Mouse (Mus musculus): ENCODE results near the gene Wdpcp. TPM values are rescaled to one million over a fixed set of nuclear protein-coding genes. Genes with fewer than 3 reads are reported as not detected.
A peak's percentile ranks its signal among the peaks of the same experiment; 100 is the strongest.

Gene Wdpcp
- polyA plus RNA-seq, 1 experiment from 2014 or later: 9.0 TPM

- Histone ChIP-seq H3K27me3 (replicated peaks; ENCODE audit: control insufficient read depth, insufficient read depth, low read length) (no peaks in the 10 kb centered on the region), H3K4me3 (ENCODE audit: low read depth, low read length) (no peak overlapping the region), H3K4me2 (ENCODE audit: low read depth, low read length) (no peak overlapping the region), H3K36me3 (ENCODE audit: control insufficient read depth, insufficient read depth, low read length) (peaks cover 58% of the 10 kb centered on the region), H3K9ac (ENCODE audit: low read depth, low read length) (no peak overlapping the region), H3K27ac (replicated peaks; ENCODE audit: low read depth, low read length) (no peak overlapping the region), H3K4me1 (ENCODE audit: control insufficient read depth, insufficient read depth, low read length) (peaks cover under 1% of the 10 kb centered on the region; the same call in 1 of the 2 replicates), H3K9me3 (ENCODE audit: control insufficient read depth, low read length) (no peaks in the 10 kb centered on the region)
- DNase-seq (ENCODE audit: low spot score) (no peak), ATAC-seq (ENCODE audit: low read depth) (no peak)
- 93% methylated on average over 9 of the region's 9 CpGs for WGBS
These were observed 7.2 kb upstream of the Wdpcp start for GRCm38 (mm10) chr11:21564681-21565405.

- Histone ChIP-seq H3K4me1 (ENCODE audit: control insufficient read depth, insufficient read depth, low read length) (peaks cover 7% of the 10 kb centered on the region), H3K4me2 (ENCODE audit: low read depth, low read length) (no peak overlapping the region), H3K27ac (replicated peaks; ENCODE audit: low read depth, low read length) (no peak overlapping the region), H3K9ac (ENCODE audit: low read depth, low read length) (no peak overlapping the region), H3K4me3 (ENCODE audit: low read depth, low read length) (no peak overlapping the region), H3K27me3 (replicated peaks; ENCODE audit: control insufficient read depth, insufficient read depth, low read length) (no peaks in the 10 kb centered on the region), H3K9me3 (ENCODE audit: control insufficient read depth, low read length) (no peaks in the 10 kb centered on the region), H3K36me3 (ENCODE audit: control insufficient read depth, insufficient read depth, low read length) (peaks cover 39% of the 10 kb centered on the region)
- WGBS: 94% methylated on average over 6 of the region's 6 CpGs
- DNase-seq (ENCODE audit: low spot score): no peak
- no peak for ATAC-seq (ENCODE audit: low read depth)
These were observed 5.1 kb upstream of the Wdpcp start for GRCm38 (mm10) chr11:21566934-21567333.

- Histone ChIP-seq H3K36me3 (ENCODE audit: control insufficient read depth, insufficient read depth, low read length) (peaks cover 36% of the 10 kb centered on the region), H3K27me3 (replicated peaks; ENCODE audit: control insufficient read depth, insufficient read depth, low read length) (no peaks in the 10 kb centered on the region), H3K27ac (replicated peaks; ENCODE audit: low read depth, low read length) (no peak overlapping the region), H3K9ac (ENCODE audit: low read depth, low read length) (no peak overlapping the region), H3K4me2 (ENCODE audit: low read depth, low read length) (no peak overlapping the region), H3K4me1 (ENCODE audit: control insufficient read depth, insufficient read depth, low read length) (peaks cover 7% of the 10 kb centered on the region), H3K9me3 (ENCODE audit: control insufficient read depth, low read length) (no peaks in the 10 kb centered on the region), H3K4me3 (ENCODE audit: low read depth, low read length) (no peak overlapping the region)
- ATAC-seq (ENCODE audit: low read depth): no peak
- DNase-seq (ENCODE audit: low spot score): no peak
- WGBS: 88% methylated on average over 1 of the region's 1 CpGs
These were observed 4.3 kb upstream of the Wdpcp start for GRCm38 (mm10) chr11:21567733-21568132.

- no peak for DNase-seq (ENCODE audit: low spot score)
These were observed 3.0 kb upstream of the Wdpcp start for GRCm38 (mm10) chr11:21569002-21569401.

GRCm38 (mm10) chr11:21569456-21570108 lies 2.5 kb upstream of the Wdpcp start:
- H3K4me3 ChIP-seq (ENCODE audit: low read depth, low read length): peak overlapping the region; percentile 86; the same call in 1 of the 2 replicates

More at GRCm38 (mm10) chr11:21569002-21569401, 3.0 kb upstream of the Wdpcp start:
- H3K4me3 ChIP-seq (ENCODE audit: low read depth, low read length): no peak overlapping the region
- peaks cover 24% of the 10 kb centered on the region for H3K36me3 ChIP-seq (ENCODE audit: control insufficient read depth, insufficient read depth, low read length)
- WGBS: 72% methylated on average over 5 of the region's 5 CpGs
- no peak overlapping the region for H3K9ac ChIP-seq (ENCODE audit: low read depth, low read length)
- ATAC-seq (ENCODE audit: low read depth): no peak
- H3K27me3 ChIP-seq (replicated peaks; ENCODE audit: control insufficient read depth, insufficient read depth, low read length): no peaks in the 10 kb centered on the region
- peaks cover 7% of the 10 kb centered on the region for H3K4me1 ChIP-seq (ENCODE audit: control insufficient read depth, insufficient read depth, low read length)
- no peak overlapping the region for H3K27ac ChIP-seq (replicated peaks; ENCODE audit: low read depth, low read length)
- no peaks in the 10 kb centered on the region for H3K9me3 ChIP-seq (ENCODE audit: control insufficient read depth, low read length)
- peak overlapping the region; percentile 3; the same call in 1 of the 2 replicates for H3K4me2 ChIP-seq (ENCODE audit: low read depth, low read length)

GRCm38 (mm10) chr11:21570109-21570474 lies 1.9 kb upstream of the Wdpcp start:
- ATAC-seq (ENCODE audit: low read depth): no peak
- no peak for DNase-seq (ENCODE audit: low spot score)
- peak overlapping the region; percentile 22; the same call in 1 of the 2 replicates for H3K9ac ChIP-seq (ENCODE audit: low read depth, low read length)
- peak overlapping the region; percentile 67 for H3K4me2 ChIP-seq (ENCODE audit: low read depth, low read length)
- peak overlapping the region; percentile 86; the same call in 1 of the 2 replicates for H3K4me3 ChIP-seq (ENCODE audit: low read depth, low read length)
- no peaks in the 10 kb centered on the region for H3K27me3 ChIP-seq (replicated peaks; ENCODE audit: control insufficient read depth, insufficient read depth, low read length)
- H3K9me3 ChIP-seq (ENCODE audit: control insufficient read depth, low read length): no peaks in the 10 kb centered on the region
- H3K4me1 ChIP-seq (ENCODE audit: control insufficient read depth, insufficient read depth, low read length): peaks cover 7% of the 10 kb centered on the region
- peaks cover 17% of the 10 kb centered on the region for H3K36me3 ChIP-seq (ENCODE audit: control insufficient read depth, insufficient read depth, low read length)
- no peak overlapping the region for H3K27ac ChIP-seq (replicated peaks; ENCODE audit: low read depth, low read length)
- WGBS: 56% methylated on average over 2 of the region's 2 CpGs

More at GRCm38 (mm10) chr11:21569456-21570108, 2.5 kb upstream of the Wdpcp start:
- DNase-seq (ENCODE audit: low spot score) (peak; percentile 88), ATAC-seq (ENCODE audit: low read depth) (no peak)
- Histone ChIP-seq H3K27ac (replicated peaks; ENCODE audit: low read depth, low read length) (no peak overlapping the region), H3K4me2 (ENCODE audit: low read depth, low read length) (peak overlapping the region; percentile 67), H3K4me1 (ENCODE audit: control insufficient read depth, insufficient read depth, low read length) (peaks cover 7% of the 10 kb centered on the region), H3K9me3 (ENCODE audit: control insufficient read depth, low read length) (no peaks in the 10 kb centered on the region), H3K9ac (ENCODE audit: low read depth, low read length) (no peak overlapping the region), H3K36me3 (ENCODE audit: control insufficient read depth, insufficient read depth, low read length) (peaks cover 22% of the 10 kb centered on the region), H3K27me3 (replicated peaks; ENCODE audit: control insufficient read depth, insufficient read depth, low read length) (no peaks in the 10 kb centered on the region)
- WGBS: 38% methylated on average over 3 of the region's 3 CpGs

- Histone ChIP-seq H3K4me1 (ENCODE audit: control insufficient read depth, insufficient read depth, low read length) (peaks cover 7% of the 10 kb centered on the region), H3K27me3 (replicated peaks; ENCODE audit: control insufficient read depth, insufficient read depth, low read length) (no peaks in the 10 kb centered on the region), H3K4me3 (ENCODE audit: low read depth, low read length) (peak overlapping the region; percentile 86), H3K36me3 (ENCODE audit: control insufficient read depth, insufficient read depth, low read length) (peaks cover 10% of the 10 kb centered on the region), H3K27ac (replicated peaks; ENCODE audit: low read depth, low read length) (peak overlapping the region; percentile 70; the same call in 1 of the 2 replicates), H3K4me2 (ENCODE audit: low read depth, low read length) (peak overlapping the region; percentile 67), H3K9ac (ENCODE audit: low read depth, low read length) (peak overlapping the region; percentile 74), H3K9me3 (ENCODE audit: control insufficient read depth, low read length) (no peaks in the 10 kb centered on the region)
- DNase-seq (ENCODE audit: low spot score): peak; percentile 8
- no peak for ATAC-seq (ENCODE audit: low read depth)
- 6% methylated on average over 10 of the region's 10 CpGs for WGBS
These were observed 1.1 kb upstream of the Wdpcp start for GRCm38 (mm10) chr11:21570973-21571372.

- no peaks in the 10 kb centered on the region for H3K4me1 ChIP-seq (ENCODE audit: control insufficient read depth, insufficient read depth, low read length)
- H3K36me3 ChIP-seq (ENCODE audit: control insufficient read depth, insufficient read depth, low read length): no peaks in the 10 kb centered on the region
- H3K4me3 ChIP-seq (ENCODE audit: low read depth, low read length): no peak overlapping the region
- DNase-seq (ENCODE audit: low spot score) (no peak), ATAC-seq (ENCODE audit: low read depth) (no peak)
- H3K4me2 ChIP-seq (ENCODE audit: low read depth, low read length): no peak overlapping the region
- H3K9ac ChIP-seq (ENCODE audit: low read depth, low read length): no peak overlapping the region
- no peaks in the 10 kb centered on the region for H3K27me3 ChIP-seq (replicated peaks; ENCODE audit: control insufficient read depth, insufficient read depth, low read length)
- H3K27ac ChIP-seq (replicated peaks; ENCODE audit: low read depth, low read length): no peak overlapping the region
- 73% methylated on average over 7 of the region's 7 CpGs for WGBS
- no peaks in the 10 kb centered on the region for H3K9me3 ChIP-seq (ENCODE audit: control insufficient read depth, low read length)
These were observed 9.4 kb downstream of the Wdpcp start for GRCm38 (mm10) chr11:21581472-21581871.
